Mouse (Mus musculus) 3T3-L1 (cell line): ENCODE results near the gene Ctsll3.

ENCODE experiments used
- DNase-seq: peaks from one replicate; pipeline ENCODE4 v3.0.0-alpha.2; 2015; ENCODE audit warnings: low read depth, low spot score

The Ctsll3 gene

GRCm38 (mm10) chr13:60748556-60748955 is 54.1 kb downstream of the Ctsll3 start:
- DNase-seq: peak; percentile 45
